In the genomic region with DNA sequence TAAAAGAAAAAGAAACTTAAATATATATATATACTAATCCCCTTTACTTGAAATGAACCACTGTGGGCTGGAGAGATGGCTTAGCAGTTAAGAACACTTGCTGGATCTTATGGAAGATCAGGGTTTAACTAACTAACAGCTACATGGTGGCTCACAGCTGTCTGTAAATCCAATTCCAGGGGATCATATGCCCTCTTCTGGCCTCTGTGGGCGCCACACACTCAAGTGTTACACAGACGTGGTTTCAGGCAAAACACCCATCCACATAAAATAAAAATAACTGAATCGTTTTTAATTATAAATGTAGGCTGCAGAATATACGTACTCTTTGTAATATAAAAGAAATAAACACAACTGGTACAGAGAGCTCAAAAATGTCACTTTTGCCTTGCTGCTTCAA, we compare ENCODE assay signal across 23 mouse cellular contexts. TPM values are rescaled to one million over a fixed set of nuclear protein-coding genes. Genes with fewer than 3 reads are reported as not detected.
DNase-seq lines count a peak whose midpoint lies in the region; ATAC-seq and TF ChIP-seq lines count a peak whose summit lies in the region.
"Had no signal": no experiment of that assay in that cellular context is flagged by ENCODE, and none has a peak within 500 bp of the region (broad histone marks: within the 10 kb centered on the region; RNA-seq: fewer than 3 reads in every experiment).

No protein-coding gene starts in this region.

- WGBS in kidney, embryonic 14.5 days = 90% methylated on average over 4 of the region's 4 CpGs
- WGBS in lung, embryonic 14.5 days = 85% methylated on average over 4 of the region's 4 CpGs

- DNase-seq in embryo, embryonic 10.5 days (ENCODE audit: low spot score) = peak; percentile 27
- DNase-seq in embryo, embryonic 10 days (ENCODE audit: low spot score) = no peak
- DNase-seq in kidney, adult 9 months = peak; percentile 11
- no peak for DNase-seq in lung, embryonic 14.5 days
- DNase-seq in lung, postnatal 10 days = no peak
- DNase-seq in ZHBTc4 (ENCODE audit: low read depth, low spot score) = peak; percentile 31
- no peak for DNase-seq in right cerebral cortex, postnatal 4 days
- DNase-seq: adrenal gland, adult 8-10 months; cerebellum, postnatal 25 days; gastrocnemius, postnatal 10 days; heart, adult 11 months; layer of hippocampus, adult 9-11 months; liver, embryonic 13.5 days; right cerebral cortex, postnatal 14 days; thymus, adult 18-20 months had no signal

- H3K36me3 ChIP-seq in kidney, embryonic 14.5 days (ENCODE audit: control insufficient read depth, insufficient read depth, low read length) = peaks cover 13% of the 10 kb centered on the region; the same call in 1 of the 2 replicates
- peaks cover 18% of the 10 kb centered on the region for H3K36me3 ChIP-seq in lung, embryonic 14.5 days (ENCODE audit: insufficient read depth)

- H3K9me3 ChIP-seq in kidney, embryonic 14.5 days (ENCODE audit: control insufficient read depth, low read length) = no peaks in the 10 kb centered on the region
- H3K9me3 ChIP-seq in lung, embryonic 14.5 days (ENCODE audit: low read depth, low read length) = no peaks in the 10 kb centered on the region
- H3K9me3 ChIP-seq: heart, embryonic 15.5 days; kidney, embryonic 15.5 days; limb, embryonic 12.5 days; liver, embryonic 13.5 days; midbrain, embryonic 13.5 days; neural tube, embryonic 15.5 days had no signal

- ATAC-seq in kidney, embryonic 14.5 days (ENCODE audit: low FRiP score, low TSS enrichment) = no peak
- ATAC-seq in lung, embryonic 14.5 days (ENCODE audit: insufficient read depth) = no peak
- ATAC-seq: CD4-positive, CD25-positive, alpha-beta regulatory T cell, adult 4 months; midbrain, embryonic 13.5 days had no signal

- H3K27me3 ChIP-seq in kidney, embryonic 14.5 days (ENCODE audit: control insufficient read depth, insufficient read depth, low read length) = no peaks in the 10 kb centered on the region
- H3K27me3 ChIP-seq in lung, embryonic 14.5 days (ENCODE audit: insufficient read depth, low read length) = no peaks in the 10 kb centered on the region
- H3K27me3 ChIP-seq: heart, embryonic 15.5 days; kidney, embryonic 15.5 days; limb, embryonic 12.5 days; liver, embryonic 13.5 days; midbrain, embryonic 13.5 days; neural tube, embryonic 15.5 days had no signal

- H3K27ac ChIP-seq in kidney, embryonic 14.5 days (ENCODE audit: low read depth, low read length) = no peak overlapping the region
- no peak overlapping the region for H3K27ac ChIP-seq in lung, embryonic 14.5 days (ENCODE audit: low read depth)
- H3K27ac ChIP-seq: heart, embryonic 15.5 days; kidney, embryonic 15.5 days; limb, embryonic 12.5 days; liver, embryonic 13.5 days; midbrain, embryonic 13.5 days; neural tube, embryonic 15.5 days had no signal

- peaks cover 6% of the 10 kb centered on the region; the same call in 1 of the 2 replicates for H3K4me1 ChIP-seq in kidney, embryonic 14.5 days (ENCODE audit: control insufficient read depth, insufficient read depth, low read length)
- H3K4me1 ChIP-seq in lung, embryonic 14.5 days (ENCODE audit: insufficient read depth) = no peaks in the 10 kb centered on the region
- H3K4me1 ChIP-seq: heart, embryonic 15.5 days; limb, embryonic 12.5 days; liver, embryonic 13.5 days; neural tube, embryonic 15.5 days had no signal

- H3K4me3 ChIP-seq in kidney, embryonic 14.5 days (ENCODE audit: low read length) = no peak overlapping the region
- no peak overlapping the region for H3K4me3 ChIP-seq in lung, embryonic 14.5 days (ENCODE audit: low read depth, low read length)
- H3K4me3 ChIP-seq: heart, embryonic 15.5 days; kidney, embryonic 15.5 days; limb, embryonic 12.5 days; liver, embryonic 13.5 days; midbrain, embryonic 13.5 days; myocyte; neural tube, embryonic 15.5 days had no signal

- no peak overlapping the region for H3K9ac ChIP-seq in kidney, embryonic 14.5 days (ENCODE audit: low read depth, low read length)
- H3K9ac ChIP-seq in lung, embryonic 14.5 days = no peak overlapping the region
- H3K9ac ChIP-seq: heart, embryonic 15.5 days; kidney, embryonic 15.5 days; limb, embryonic 12.5 days; liver, embryonic 13.5 days; midbrain, embryonic 13.5 days; neural tube, embryonic 15.5 days had no signal

- peak; percentile 18; the same call in 1 of the 2 replicates for TF ChIP-seq CTCF in lung, embryonic 14.5 days (IDR thresholded peaks at IDR 0.05; ENCODE audit: low read depth)

- H3K4me2 ChIP-seq in kidney, embryonic 14.5 days (replicated peaks; ENCODE audit: low read depth, low read length) = no peak overlapping the region
- H3K4me2 ChIP-seq in lung, embryonic 14.5 days = no peak overlapping the region
- H3K4me2 ChIP-seq: heart, embryonic 15.5 days; kidney, embryonic 15.5 days; limb, embryonic 12.5 days; liver, embryonic 13.5 days; midbrain, embryonic 13.5 days; neural tube, embryonic 15.5 days had no signal

RNA-seq across cellular contexts. Expression of a gene that starts 50.5 kb away (rescaled TPM):
- polyA plus RNA-seq in kidney, embryonic 14.5 days (2014; fragmentation: Nextera tagmentation; extraction: Ambion mirVana) = 1.4 and 1.5 TPM in 2 replicates
- 1.2 and 1.8 TPM in 2 replicates for polyA plus RNA-seq in lung, embryonic 14.5 days (2014; fragmentation: Nextera tagmentation; extraction: Ambion mirVana)

RNA-seq across cellular contexts. Expression of a gene that starts 50.6 kb away (rescaled TPM):
- 62.3 and 80.8 TPM in 2 replicates for polyA plus RNA-seq in kidney, embryonic 14.5 days (2014; fragmentation: Nextera tagmentation; extraction: Ambion mirVana)
- 70.6 and 71.6 TPM in 2 replicates for polyA plus RNA-seq in lung, embryonic 14.5 days (2014; fragmentation: Nextera tagmentation; extraction: Ambion mirVana)

Comparison
In these comparisons a context has a peak if more than half of its experiments do, and no peak if none do; other contexts are left out.
1. DNase-seq: peak in embryo, embryonic 10.5 days (single experiment), kidney, adult 9 months (single experiment) and ZHBTc4 (single experiment); none in embryo, embryonic 10 days (single experiment), lung, embryonic 14.5 days (single experiment), lung, postnatal 10 days (single experiment) and right cerebral cortex, postnatal 4 days (single experiment).